Mouse (Mus musculus) E14TG2a.4 (cell line): ENCODE results near the gene Chd3.
"Not testable (repeated sequence)": the region's sequence is repeated elsewhere in the genome, so short reads cannot be mapped to it uniquely, and the experiment has no call there.

ENCODE experiments used
- CTCF ChIP-seq: conservative IDR thresholded peaks from 2 replicates; pipeline ENCODE4 v1.5.1; 2014; ENCODE audit warnings: low read length
- NANOG ChIP-seq: IDR thresholded peaks from 2 replicates; pipeline ENCODE4 v1.6.1; 2014; ENCODE audit warnings: borderline replicate concordance, low read length, mixed read lengths

DNA sequence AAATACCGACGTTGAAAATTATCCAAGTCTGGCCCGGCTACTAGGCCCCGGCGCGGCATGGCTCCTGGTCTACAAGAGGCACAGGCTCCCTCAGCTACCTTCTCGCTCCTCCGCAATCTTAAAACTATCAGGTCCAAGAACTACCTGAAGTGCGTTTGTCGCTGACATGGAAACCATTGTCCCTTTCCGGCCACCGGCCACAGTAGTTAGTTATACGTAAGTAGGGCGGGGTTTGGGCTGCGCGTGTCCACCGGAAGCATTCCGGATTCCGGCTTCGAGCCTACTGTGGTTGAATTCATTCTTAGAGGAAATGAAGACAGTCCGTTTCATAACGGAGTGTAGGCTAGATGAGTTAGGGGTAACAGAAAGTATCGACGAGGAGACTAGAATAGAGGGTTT, 26.0 kb upstream of the Chd3 start, which contains the start of the genes Naa38 and Cyb5d1:
- not testable (repeated sequence) for TF ChIP-seq CTCF, NANOG
